Mouse (Mus musculus): Measurements from ENCODE around the gene Fam189a1. TPM values are rescaled to one million over a fixed set of nuclear protein-coding genes. Genes with fewer than 3 reads are reported as not detected.

Fam189a1 gene
- polyA plus RNA-seq, 1 experiment: not detected

DNA sequence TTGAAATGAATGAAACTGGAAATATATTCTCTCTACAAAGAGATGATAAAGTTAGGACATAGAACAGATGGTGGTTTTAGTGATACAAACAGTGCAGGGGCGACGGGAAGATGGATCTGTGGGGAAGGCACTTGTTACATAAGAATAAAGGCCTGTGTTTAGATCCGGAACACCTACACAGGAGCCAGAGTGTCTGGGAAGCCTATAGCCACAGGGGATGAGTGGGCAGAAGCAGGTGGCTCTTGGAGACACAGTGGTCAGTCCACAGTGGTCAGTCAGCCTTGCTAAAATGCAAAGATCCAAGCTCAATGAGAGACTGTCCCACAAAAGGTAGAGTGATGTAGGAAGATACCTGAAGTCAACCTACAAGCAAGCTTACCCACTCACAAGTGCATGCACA lies 32.6 kb downstream of the Fam189a1 start:
- no peak for TF ChIP-seq GATA1 (IDR thresholded peaks at IDR 0.05; ENCODE audit: low read length)

DNA sequence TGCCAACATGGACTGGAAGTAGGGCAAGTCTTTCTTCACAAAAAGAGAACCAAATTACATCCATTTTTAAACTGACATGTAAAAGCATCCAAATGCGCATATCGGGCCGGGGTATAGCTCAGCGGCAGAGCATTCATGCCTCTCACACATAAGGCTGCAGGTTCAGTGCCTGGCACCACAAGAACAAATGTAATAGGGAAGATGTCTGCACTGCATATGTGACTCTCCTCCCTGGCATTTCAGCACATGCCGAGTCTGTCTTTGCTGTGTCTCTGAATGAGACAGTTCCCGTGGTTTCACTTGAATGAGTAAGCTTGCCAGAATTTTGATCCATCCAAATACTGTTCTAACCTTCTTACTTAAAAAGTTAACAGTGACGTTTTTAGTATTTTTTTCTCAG lies 39.5 kb downstream of the Fam189a1 start:
- no peak for TF ChIP-seq GATA1 (IDR thresholded peaks at IDR 0.05; ENCODE audit: low read length)

DNA sequence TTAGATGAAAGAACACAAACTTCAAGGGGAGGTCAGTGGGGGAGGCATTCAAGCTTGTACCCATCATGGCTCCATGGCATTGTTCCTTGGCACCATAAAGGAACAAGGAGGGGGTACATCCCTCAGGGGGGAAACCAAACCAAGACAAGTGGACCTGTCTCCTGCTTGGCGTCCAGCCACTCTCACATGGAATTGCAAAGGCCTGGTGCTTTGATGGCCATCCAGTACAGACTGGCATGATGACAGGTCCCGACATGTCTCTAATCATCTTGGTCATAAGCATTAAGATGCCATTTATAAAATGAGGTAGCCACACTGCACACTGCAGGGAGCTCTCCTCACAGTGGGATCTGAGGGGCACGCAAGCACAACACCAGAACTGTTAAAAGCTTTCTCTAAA lies 41.0 kb downstream of the Fam189a1 start:
- TF ChIP-seq GATA1 (IDR thresholded peaks at IDR 0.05; ENCODE audit: low read length): no peak

DNA sequence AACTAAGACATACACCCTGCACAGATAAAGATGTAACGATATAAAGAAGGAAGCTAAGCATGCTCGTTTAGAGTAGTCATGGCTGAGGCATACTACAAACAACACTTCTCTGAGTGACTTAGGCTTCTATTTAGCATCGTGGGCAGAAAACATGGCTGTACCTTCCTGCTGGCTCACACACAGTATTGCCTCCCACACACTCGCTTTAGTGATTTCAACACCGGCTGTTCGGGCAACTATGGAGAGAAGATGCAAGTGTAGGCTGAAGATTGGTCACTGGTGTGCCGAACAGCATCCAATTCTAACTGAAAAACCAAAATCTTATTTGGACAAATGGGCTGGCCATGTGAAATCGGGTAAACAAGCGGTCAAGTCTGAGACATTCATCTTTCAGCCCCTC lies 44.7 kb downstream of the Fam189a1 start:
- no peak for TF ChIP-seq GATA1 (IDR thresholded peaks at IDR 0.05; ENCODE audit: low read length)

DNA sequence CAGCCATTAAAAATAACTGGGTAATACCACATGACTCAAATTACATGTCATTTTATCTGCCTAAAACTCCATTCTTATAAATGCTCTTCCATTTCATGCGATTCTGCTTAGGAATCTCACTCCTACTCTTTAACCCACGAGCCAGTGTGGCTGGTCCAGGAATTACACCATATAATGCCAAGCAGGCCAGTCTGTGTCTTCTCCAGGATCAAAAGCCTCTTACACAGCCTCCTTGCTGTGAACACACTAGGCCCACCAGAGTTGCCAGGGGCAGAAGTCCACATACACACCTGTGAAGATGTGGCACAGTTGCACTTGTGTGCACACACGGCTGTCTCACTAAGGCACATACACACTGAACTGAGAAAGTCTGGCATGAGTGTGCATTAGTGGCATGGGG lies 50.8 kb downstream of the Fam189a1 start:
- no peak for TF ChIP-seq GATA1 (IDR thresholded peaks at IDR 0.05; ENCODE audit: low read length)

DNA sequence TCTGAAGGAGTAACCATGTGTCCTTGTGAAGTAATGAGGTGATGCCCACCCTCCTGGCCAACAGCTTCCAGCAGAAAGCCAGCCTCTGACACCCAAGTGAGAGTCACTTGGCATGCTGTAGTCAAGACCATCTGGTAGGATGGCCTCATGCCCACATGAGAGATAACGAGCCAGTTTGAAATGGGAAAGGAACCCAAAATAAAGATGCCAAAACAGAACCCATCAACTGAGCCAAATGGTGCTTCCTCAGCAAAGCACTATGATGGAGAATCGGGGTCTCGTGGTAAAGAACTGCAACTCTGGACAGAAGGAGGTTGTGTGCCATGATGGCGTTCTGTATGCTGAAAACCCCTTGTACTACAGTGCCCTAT lies 51.3 kb downstream of the Fam189a1 start:
- TF ChIP-seq GATA1 (IDR thresholded peaks at IDR 0.05; ENCODE audit: low read length): no peak

DNA sequence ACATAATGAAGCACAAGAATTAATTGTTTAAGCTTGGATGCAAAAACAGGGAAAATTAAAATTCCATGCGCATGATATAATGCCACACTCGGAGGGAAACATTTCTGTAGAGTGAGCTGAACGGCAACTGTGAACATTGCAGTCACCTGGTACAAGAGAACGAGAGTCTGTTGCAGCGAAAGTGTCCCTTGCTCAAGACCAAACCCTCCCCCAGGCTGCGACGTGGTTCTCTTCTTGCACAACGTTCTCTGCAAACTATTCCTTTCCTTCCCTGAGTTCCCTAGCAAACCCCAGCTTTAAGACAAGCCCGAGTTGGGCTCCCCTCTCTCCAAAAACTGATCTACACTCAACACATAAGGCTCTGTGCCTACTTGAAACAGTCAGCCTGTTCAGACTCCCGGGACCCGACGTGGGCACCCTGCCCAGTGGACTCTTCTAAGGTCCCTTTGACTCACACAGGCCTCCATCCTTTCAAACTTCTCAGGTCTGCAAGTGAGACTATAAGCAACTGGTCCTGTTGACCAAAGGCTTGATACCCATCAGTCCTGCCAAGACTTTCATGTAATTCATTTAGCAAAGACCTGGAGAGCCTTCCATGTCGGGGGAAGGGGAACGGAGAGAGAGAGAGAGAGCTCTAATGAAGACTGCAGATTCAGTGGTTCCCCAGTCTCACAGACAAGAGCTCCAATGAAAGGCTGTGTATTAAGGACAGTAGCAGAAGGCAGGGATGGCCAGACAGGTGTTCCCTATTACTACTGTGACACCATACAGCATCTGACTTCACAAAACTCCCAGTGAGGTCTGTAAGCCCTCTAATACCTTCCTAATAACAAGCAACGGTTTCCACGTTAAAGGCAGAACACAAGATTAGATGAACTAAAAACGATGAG lies 51.9 kb downstream of the Fam189a1 start:
- TF ChIP-seq GATA1 (IDR thresholded peaks at IDR 0.05; ENCODE audit: low read length): no peak

DNA sequence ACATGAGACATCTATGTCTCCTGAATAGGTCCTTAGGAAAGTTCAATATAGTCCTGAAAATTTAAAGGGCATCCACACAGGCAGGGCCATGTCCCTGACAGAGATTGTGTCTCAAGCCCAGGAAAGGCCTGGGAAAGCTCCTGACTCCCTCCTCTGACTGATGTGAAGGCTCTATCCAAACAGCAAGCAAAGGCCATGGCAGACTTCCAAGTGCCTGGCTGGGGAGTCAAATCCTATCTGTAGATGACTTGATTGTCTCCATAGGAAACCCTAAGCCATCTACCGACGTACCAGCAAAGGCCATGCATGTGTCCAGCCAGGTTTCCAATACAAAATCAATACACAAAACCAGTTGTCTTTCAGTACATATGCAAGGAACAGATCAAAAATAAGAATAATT lies 54.7 kb downstream of the Fam189a1 start:
- no peak for TF ChIP-seq GATA1 (IDR thresholded peaks at IDR 0.05; ENCODE audit: low read length)

DNA sequence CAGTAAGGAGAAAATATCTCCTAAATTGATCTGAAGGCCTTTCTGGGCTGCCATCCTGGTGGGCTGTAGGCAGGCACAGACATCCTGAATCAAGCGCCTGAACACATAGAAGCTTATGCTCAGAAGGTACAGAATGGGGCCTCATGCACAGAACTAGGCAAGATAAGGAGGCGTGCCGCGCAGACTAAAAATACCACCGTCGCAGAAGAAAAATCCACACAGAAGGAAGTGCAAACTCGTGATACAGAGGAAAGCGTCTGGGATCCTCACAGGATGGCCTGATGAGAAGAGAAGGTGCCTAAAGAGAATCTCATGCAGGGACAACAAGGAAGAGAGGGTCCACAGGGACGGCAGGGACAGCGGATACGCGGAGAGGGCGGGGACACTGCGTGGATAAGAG lies 58.7 kb downstream of the Fam189a1 start:
- TF ChIP-seq GATA1 (IDR thresholded peaks at IDR 0.05; ENCODE audit: low read length): no peak

DNA sequence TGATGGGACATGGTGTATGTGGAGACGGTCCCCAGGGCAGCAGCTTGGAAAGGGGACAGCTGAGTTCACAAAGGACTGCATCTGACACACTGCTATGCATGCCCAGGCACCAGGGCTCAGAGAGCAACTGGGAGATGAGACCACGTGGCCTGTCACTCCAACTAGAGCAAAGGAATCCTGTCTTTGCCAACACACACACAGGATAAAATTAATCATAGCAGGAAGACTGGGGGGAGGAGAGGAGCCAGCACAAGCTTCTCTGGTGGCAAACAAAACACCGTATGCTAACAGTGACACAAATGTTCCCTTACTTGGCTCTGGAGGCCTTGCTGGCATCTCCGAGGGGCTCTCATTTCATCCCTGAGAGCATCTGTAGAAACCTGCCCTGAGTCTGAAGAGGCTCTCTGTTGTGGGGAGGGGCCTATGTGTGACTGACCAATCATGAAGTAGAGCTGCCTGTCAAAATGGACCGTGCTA lies 60.7 kb downstream of the Fam189a1 start:
- TF ChIP-seq GATA1 (IDR thresholded peaks at IDR 0.05; ENCODE audit: low read length): no peak

DNA sequence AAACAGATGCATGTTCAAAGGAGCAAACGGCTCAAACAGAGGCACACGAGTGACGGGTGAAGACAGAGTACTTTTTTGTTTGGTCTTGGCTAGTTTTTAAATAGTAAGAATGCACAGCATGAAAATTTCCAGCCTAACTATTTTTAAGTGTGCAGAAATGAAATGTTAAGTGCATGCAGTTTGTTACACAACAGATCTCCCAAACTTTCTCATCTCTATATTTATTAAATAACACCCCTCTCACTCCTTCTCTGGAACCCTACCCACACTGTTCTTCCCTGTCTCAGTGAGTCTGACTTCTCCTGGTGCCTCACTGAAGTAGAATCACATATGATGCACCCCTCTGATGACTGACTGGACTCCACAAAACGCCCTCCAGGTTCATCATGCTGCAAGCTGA lies 63.1 kb downstream of the Fam189a1 start:
- no peak for TF ChIP-seq GATA1 (IDR thresholded peaks at IDR 0.05; ENCODE audit: low read length)

DNA sequence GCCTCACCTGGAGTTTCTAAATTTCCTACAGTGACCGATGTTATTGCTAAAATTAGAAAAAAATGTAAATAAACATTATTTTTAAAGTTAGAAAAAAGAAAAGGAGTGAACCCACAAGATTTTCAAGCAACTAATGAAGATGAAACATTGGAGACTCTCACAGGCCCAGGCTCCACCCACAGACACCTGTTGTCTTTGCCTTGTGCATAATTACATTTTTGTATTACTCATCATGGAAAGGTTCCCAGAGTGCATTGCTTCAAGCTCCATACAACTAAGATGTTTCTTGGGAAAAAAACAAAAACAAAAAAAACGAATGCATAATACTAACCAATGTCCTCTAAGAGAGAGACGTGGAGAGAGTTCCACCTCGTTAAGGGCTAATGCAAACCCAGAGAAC lies 64.9 kb downstream of the Fam189a1 start:
- TF ChIP-seq GATA1 (IDR thresholded peaks at IDR 0.05; ENCODE audit: low read length): no peak

DNA sequence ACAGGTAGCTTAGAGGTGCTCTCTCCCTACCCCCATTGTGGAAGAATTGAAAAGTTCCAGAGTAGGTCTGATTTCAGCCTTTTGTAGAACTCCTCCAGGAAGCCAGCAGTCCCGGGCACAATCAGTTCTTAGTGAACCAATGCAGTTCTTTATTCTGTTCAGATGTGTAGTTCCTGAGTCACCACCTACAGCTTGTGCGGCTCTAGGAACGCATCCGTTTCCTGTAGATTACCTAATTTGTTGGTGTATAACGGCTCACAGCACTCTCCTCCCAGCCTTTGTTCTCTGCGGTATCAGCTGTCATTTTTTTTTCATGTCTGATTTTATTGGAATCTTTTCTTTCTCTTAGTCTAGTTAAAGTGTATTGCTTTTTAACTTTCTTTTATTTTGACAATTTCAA lies 70.4 kb downstream of the Fam189a1 start:
- TF ChIP-seq GATA1 (IDR thresholded peaks at IDR 0.05; ENCODE audit: low read length): no peak

DNA sequence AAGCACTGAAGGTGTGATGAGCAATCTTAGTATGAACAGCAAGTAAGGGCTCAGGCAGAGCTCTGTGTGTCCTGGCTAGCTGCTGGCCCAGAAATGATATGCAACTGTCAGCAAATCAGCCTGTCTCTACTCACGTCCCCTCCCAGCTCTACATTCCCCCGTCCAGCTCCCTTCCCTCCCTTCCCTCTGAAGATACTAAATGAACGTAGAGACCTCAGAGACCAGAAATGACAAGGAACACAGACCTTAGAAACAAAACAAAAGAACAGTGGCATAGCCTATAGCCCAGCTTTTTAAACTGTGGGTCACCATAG lies 73.6 kb downstream of the Fam189a1 start:
- no peak for TF ChIP-seq GATA1 (IDR thresholded peaks at IDR 0.05; ENCODE audit: low read length)

DNA sequence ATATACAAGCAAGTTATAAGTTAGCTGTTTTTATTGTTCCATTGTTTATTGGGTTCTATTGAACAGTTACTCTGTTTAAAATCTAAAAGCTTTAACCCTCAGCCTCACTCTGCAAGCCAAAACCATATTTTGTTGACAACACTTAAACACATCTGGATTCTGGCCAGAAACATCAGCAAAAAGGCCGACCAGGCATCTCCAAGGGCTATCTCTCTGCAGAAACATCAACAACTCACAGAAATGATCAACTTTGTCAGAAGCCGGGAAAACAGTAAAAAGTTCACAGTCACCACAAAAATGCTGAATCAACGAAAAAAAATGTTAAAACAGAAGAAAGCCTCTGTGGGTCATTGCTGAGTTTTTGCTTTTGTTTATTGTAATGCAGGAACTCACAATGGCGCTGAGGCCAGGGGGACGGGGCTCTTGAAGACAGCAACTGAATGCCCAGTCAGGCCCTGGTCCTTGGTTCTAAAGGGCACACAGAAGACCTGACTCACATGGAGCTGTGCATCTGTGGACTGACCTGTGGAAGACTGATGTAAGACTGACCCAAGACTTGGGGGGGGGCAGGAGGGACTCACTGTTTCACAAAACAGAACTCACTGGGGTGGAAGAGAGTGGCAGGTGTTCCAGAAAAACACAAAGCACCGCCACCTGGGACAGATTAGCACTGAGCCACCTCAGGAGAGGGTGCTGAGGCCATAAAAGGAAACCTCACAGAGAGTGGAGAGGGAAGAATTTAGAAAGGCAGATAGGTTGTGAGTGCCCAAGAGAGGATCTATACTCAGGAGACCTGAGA lies 74.2 kb downstream of the Fam189a1 start:
- no peak for TF ChIP-seq GATA1 (IDR thresholded peaks at IDR 0.05; ENCODE audit: low read length)

DNA sequence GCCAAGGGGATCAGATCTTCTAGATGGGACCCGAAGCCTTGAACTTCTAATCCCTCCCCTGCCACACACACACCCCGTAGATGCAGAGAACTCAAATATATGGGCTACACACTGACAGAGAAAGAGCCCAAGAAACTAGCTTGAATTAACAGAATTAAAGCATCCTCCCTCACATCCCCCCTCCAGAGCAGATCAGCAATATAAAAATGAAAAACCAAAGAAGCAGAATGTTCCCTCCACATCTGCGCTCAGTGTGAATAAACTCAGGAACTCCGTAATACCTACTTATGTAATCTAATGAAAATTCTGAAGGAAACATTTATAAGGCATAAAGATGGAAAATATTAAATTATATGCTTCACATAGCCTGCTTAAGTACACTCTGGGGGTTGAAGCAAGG lies 80.2 kb downstream of the Fam189a1 start:
- no peak for TF ChIP-seq GATA1 (IDR thresholded peaks at IDR 0.05; ENCODE audit: low read length)

DNA sequence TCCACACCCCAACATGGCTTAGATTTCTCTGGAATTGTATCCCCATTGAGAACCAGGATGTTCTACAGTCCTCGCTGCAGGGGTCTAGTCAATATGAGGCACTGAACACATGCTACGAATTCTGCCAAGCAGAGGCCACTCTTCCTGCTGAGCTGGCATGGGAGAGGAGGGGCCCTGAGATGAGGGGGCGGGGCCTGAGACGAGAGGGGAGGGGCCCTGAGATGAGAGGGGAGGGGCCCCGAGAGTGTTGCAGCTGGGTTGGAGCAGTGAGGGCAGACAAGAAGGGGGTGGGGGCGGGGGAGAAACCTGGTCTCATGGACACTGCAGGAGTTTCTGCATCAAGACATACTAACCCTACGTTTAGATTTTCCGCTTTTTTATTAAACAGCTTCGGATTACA lies 82.2 kb downstream of the Fam189a1 start:
- TF ChIP-seq GATA1 (IDR thresholded peaks at IDR 0.05; ENCODE audit: low read length): no peak
